Mouse (Mus musculus): ENCODE measurements around the gene Parp9.
"Not testable (repeated sequence)": the region's sequence is repeated elsewhere in the genome, so short reads cannot be mapped to it uniquely, and the experiment has no call there.

Gene Parp9

DNA sequence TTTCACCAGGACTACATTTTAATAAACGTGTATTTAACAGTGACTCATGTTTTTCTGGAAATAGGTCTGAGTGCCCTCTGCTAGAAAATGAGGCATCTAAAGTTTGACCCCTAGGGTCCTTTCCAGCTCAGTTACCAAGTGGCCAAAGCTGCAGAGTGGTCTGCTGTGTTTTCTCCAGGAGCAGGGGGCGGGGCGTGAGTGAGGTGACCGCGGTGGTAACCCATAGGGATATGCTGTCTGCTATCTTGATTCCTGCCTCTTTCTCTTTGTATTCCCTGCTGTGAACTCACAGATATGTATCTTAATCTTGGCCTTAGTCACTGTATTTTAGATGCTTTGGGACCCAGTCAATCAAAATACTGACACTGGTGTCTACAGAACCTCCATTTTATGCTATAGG is 13.9 kb upstream of the Parp9 start:
- in situ Hi-C loops (cut with MboI): no loop called here

DNA sequence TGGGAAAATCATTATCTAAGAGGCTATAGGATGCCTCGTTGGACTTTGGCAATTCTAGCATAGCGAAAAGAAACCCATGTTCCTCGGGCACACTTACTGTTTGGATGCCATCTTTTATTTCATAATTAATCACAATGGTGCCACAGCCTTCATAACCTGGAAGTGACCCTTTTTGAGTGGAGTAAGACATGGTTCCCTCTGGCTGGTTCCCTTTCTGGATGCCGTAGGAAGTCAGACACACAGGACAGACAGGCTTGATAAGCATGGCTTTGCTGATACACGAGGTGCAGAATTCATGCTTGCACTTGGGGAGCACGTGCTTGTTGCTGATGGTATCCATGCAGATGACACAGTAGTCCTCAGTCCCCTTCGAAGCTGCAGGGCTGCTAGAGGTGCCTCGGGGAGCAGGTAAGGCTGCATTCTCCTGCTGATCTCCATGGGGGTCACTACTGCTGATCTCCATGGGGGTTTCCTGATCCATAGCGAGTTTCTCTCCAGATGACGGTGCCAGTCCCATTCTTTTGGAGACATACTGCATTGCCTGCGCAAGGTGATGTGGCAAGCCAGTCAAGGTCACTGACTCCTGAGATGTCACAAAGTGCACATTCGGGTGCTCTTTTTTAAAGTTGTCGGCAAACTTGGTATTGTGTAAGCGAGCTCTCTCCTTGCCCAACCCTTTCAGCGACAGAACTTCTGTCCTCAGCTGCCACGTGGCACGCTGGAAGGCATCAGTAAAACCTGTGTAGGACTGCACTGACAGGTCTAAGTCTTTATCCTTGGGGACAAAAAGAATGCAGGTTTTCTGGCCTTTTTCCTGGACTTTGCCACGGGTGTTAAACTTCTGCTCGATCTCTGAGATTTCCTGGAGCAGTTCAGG is 5.9 kb upstream of the Parp9 start:
- in situ Hi-C loops (cut with MboI): no loop called here

DNA sequence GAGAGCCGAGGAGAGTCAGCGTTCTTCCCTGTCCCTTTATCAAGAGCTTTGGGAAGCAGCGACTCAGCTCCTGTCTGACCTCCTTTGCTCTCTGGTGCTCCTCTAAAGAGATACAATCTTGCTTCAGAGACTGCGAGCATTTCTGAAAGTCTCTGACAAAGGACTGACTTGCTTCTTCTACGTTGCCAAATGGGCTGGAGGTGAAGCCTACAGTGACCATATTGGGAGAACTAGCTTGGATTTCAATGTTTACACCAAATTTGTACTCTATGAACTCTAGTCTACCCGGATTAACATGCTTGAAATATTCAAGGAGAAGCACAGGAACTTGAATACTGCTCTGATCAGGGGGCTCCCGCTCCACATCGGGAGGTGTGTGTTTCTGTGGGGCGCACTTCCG is 5.1 kb upstream of the Parp9 start:
- in situ Hi-C loops (cut with MboI): no loop called here

DNA sequence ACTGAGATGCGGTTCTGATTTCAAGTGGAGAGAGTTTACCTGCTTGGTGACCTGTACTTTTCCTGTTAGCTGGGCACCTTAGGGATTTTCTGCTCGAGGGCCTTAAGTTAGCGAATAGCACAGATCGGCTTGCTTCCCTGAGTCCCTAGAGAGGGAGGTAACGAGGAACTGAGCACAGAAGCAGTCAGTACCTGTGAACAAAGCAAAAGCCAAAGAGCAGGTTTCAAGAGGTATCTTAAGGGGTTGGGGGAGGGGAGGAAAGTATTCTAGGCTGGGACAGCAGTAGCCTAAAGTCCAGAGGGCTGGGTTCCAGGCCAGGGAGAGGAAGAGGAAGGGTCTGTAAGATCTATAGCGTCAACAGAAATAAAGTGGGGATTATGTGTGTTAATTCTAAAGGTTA is 991 bp downstream of the Parp9 start:
- in situ Hi-C loops (cut with MboI): no loop called here

DNA sequence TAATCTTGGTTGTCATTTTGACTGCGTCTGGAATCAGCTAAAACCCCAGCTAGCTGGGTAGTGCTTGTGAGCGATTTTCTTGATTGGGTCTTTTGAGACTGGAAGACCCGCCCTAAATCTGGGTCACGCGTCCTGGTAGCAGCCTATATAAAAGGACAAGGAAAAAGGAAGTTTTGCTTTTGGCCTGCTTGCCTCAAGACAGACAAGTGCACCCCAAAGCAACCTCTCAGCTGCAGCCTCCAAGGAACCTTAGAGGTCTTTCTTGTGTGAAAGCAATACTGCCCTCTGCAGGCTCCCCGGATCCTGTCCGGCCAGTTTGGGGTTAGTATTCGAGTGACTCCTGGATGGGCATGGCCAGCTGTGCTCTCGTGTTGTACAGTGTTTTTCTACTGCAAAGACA is 1.4 kb downstream of the Parp9 start:
- in situ Hi-C loops (cut with MboI): no loop called here

DNA sequence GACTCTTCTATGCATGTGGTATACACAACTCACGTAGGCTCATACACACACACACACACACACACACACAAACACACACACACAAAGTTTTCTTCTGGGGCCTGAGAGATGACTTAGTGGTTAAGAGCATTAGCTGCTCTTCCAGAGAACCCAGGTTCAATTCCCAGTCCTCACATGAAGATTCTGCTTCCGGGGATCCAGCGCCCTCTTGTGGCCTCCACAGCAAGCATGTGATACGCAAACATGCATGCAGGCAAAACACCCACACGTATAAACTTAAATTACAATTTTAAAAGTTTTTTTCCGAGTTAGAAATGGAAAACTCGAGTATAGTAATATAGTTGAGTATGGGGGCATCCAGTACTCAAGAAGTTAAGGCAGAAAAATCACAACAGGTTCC is 3.1 kb downstream of the Parp9 start:
- in situ Hi-C loops (cut with MboI): no loop called here

DNA sequence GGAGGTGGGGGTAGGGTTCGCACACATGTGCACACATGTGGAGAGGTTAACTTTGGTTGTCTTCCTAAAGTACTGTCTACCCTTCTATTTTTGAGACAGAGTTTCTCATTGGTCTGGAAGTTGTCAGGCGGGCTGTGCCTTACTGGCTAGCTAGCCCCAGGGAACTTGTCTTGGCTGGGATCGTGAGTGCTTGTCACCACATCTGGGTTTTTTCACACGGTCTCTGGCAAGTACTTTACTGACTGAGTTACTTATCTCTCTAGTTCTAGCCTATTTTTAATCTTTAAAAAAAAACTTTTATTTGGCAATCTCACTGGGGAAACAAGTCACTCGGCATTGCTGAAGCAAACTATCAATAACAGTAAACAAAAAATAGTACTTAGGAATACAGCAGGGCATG is 11.0 kb downstream of the Parp9 start:
- in situ Hi-C loops (cut with MboI): no loop called here

DNA sequence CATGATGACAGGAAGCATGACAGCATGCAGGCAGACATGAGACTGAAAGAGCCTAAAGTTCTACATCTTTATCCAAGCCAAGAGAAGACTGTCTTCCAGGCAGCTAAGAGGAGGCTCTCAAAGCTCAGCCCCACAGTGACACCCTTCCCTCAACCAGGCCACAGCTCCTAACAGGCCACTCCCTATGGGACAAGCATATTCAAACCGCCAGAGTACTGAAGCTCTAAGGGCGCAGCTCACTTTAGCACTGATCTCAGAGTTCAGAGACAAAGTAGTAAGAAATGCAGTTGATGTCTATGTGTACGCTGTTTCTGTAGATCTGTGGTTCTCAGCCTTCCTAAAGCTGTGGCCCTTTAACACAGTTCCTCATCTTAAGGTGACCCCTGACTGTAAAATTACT is 12.9 kb downstream of the Parp9 start:
- in situ Hi-C loops (cut with MboI): no loop called here

DNA sequence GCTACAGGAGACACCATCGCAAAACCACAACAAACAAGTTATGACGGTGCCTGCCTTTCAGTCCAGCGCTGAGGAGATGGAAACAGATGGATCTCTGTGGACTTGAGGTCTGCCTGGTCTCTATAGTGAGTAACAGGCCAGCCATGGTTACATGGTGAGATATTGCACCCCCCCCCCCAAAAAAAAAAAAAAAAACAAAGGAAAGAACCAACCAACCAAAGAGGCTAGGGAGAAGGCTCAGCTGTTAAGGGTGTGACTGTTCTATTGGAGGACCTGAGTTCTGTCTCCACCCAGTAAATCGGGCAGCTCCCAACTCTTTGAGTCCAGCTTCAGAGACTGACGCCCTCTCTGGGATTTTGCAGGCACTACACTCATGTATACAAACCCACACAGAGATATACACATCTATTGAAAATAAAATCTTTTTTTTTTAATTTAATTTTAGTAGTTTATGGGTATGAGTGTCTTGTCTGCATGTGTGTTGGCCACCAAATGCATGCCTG is 14.4 kb downstream of the Parp9 start:
- in situ Hi-C loops (cut with MboI): no loop called here

DNA sequence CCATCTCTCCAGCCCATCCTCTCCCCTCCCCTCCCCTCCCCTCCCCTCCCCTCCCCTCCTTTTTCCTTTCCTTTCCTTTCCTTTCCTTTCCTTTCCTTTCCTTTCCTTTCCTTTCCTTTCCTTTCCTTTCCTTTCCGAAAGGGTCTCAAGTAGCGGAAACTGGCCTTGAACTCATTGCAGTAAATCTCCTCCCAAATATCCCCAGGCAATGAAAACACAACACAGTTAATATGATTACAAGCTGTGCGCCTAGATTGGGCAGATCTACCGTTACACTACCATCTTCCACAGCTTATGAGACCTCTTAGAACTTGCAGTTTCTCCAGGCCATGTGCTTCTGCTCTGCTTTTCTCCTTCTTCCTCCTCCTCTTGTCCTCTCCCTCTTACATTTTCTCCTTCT is 27.7 kb downstream of the Parp9 start:
- in situ Hi-C loops (cut with MboI): not testable (repeated sequence)

DNA sequence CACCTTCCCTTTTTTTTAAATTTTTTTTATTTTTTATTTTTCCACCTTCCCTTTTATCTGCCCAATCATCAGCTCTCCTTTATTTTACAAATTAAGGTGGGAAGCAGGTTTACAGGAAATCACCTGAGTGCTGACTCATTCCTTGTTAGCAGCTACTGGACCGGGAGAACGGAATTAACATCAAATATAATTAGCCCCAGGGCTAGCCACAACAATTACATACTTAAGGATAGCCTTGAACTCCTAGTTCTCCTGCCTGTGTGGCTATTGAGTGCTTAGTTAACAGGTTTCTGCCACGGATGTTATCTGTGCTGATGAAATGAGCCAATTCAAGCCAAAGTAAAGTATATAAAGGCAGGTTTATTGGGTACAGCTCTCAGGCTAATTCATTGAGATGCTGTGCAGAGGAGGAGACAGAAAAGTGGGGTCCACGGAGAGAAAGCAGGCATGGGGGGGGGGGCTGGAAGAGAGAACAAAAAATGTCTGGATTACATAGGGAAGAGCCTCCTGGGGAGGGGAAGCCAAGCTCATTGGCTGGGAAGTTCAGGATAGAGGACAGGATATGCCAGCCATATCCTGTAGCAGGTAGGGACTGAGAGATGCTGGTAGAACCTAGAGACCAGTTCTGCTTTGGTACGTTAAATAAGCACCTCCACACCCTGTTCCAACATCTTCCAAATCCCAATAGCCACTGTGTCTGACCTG is 28.3 kb downstream of the Parp9 start:
- in situ Hi-C loops (cut with MboI): no loop called here

DNA sequence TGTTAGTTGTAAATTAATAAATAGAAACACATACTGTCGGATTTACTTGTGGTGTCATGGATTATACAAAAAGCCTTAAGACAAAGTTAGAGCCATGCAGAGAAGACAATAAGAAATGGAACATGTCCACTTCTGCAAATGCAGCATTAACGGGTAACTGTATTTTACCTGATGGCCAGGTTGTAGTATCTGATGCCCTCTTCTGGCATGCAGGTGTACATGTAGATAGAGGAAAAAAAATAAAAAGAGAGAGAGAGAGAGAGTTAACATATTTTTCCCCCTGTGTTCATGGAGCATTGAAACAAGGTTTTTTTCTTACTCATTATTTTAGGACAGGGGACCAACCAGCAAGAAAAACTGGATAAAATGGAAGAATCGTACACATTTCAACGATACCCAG is 29.0 kb downstream of the Parp9 start:
- in situ Hi-C loops (cut with MboI): no loop called here

DNA sequence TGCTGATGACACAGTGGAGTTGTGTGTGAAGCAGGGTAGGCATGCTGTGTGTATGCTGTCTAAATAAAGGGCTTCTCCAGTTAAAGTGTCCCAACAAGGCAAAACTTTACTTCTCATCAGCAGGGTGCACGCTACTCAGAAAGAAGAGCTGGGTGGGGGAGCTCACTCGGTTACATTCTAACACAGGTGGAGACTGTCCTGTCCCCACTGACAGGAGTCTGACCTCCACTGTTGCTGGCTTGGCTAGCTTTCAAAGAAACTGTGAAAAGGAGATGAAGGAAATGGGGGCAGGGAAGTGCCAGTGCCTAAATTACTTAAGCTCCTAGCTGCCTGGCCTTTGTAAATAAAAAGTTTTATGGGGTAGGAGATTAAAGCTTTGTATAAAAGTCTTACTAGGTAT is 29.9 kb downstream of the Parp9 start:
- in situ Hi-C loops (cut with MboI): no loop called here

DNA sequence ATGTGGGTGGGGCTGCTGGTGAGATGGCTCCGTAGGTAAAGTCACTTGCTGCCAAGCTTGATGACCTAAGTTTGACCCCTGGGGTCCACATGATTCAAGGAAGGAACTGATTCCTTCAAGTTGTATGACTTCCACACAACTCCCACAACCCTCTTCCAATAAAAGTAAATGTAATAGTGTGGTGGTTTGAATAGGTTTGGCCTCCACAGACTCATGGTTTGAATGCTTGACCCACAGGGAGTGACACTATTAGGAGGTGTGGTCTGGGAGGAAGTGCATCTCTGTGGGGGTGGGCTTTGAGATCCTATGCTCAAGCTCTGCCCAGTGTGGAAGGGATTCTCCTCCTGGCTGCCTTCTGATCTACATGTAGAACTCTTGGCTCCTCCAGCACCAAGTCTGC is 35.8 kb downstream of the Parp9 start:
- in situ Hi-C loops (cut with MboI): no loop called here

DNA sequence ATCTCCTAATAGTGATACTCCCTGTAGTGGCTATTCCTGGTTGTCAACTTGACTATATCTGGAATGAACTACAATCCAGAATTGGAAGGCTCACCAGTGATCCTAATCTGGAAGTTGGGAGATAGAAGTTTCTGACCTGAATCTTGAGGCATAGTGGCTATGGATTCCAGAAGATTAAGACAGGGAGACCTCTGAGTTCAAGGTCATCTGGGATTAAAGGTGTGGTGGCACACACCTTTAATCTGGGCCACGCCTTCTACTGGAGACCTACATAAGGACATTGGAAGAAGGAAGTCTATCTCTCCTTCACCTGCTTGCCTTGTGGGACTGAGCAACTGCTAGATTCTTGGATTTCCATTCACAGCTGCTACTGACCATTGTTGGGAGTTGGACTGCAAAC is 40.2 kb downstream of the Parp9 start, which contains the start of gene Kpna1:
Kpna1 (plus strand) TSS at position 301 of the 400 bp plus-strand sequence.
- in situ Hi-C loops (cut with MboI): not testable (repeated sequence)

DNA sequence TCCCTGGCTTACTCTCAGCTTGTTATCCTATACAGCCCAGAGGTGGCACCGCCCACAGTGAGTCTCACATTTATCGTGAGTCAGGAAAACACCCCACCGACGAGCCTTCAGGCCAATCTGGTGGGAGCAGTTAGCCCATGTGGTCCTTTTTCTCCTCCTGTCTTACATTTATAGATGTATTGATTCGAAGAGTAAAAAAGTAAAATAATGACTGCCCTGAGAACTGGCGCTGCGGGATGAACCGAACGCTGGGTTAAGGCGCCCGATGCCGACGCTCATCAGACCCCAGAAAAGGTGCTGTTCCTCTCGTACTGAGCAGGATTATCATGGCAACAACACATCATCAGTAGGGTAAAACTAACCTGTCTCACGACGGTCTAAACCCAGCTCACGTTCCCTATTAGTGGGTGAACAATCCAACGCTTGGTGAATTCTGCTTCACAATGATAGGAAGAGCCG is 43.1 kb downstream of the Parp9 start:
- in situ Hi-C loops (cut with MboI): no loop called here

DNA sequence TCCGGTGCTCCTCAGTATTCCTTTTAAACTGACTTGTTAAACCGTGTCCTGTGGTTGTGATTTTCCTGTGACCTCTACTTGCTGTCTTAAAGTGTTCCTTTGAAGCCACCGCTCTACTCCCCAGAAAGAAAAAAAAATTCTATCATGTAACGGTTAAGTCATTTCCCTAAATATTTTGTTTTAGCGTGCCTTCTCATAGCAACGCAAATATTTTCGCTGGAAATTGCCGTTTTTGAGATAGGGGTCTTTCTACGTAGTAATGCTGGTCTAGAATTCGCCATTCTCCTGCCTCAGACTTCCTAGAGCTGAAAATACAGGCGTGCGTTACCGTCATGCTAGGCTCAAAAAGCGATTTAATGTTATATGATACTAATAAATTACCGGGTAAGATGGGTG is 44.2 kb downstream of the Parp9 start:
- in situ Hi-C loops (cut with MboI): no loop called here

DNA sequence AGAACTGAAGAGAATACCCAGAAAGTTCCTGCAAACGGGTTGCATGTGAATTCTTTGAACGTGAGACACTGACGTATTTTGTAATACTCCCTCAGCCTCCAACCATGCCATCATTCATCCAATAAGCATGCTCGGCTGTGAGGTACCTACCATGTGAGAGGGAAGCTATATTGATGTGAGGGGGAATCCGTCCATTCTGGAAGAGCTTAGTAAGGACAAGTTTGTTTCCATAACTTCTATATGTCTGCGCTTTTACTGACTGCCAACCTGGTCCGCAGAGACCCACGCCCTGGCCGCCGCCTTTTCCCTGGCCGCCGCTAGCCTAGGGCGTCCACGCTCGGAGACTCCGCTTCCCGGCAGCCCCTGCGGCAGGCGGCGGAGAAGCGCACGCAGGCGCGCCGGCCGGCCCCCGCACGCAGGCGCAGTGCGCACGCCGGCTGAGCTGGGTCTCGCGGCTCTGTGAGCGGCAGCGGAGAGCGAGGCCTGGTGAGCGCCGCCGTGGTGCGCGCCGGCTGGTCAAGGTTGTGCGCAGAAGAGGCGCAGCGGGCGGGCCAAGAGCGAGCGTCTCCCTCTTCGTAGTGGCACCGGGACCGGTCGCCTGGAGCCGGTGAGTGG is 44.7 kb downstream of the Parp9 start:
- in situ Hi-C loops (cut with MboI): no loop called here

DNA sequence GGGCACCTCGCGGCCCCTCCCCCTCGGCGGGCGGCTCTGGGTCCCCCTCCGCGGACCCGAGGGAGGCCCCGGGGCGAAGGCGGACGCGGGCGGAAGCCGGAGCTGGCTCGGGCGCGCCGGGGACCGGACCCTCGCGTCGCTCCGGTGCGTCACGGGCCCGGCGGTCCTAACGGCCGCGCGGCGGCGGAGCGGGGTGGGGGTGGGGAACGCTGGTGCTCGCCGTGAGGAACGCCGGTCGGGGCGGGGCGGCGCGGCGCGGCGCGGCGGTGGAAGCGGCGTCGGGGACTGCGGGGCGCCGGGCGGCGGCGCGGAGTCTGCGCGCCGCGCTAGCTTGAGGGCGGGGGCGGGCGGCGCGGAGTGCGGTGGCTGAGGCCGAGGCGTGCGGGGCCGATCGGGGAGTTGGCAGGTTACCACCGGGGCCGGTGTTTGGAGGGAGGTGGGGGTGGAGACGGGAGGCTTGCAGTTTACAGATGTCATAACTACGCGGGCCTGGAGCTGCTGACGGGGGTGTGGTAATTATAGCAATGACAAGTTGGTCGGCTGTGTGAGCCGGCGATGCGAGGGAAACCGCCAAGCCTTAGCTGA is 45.3 kb downstream of the Parp9 start:
- in situ Hi-C loops (cut with MboI): no loop called here

DNA sequence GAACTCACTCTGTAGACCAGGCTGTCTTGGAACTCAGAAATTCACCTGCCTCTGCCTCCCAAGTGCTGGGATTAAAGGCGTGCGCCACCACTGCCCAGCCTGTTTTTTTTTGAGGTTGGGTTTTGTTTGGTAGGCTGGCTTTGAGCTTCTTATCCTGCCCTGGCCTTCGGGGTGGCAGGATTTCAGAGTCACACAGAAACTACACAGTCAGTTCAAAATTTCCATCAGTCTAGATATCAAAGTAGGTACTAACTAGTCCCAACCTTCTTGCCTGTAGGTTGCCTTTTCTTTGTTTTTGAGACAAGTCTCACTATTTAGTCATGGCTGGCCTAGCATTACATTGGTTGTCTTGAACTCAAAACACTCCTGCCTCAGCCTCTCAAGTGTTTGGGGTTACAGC is 46.2 kb downstream of the Parp9 start:
- in situ Hi-C loops (cut with MboI): no loop called here

DNA sequence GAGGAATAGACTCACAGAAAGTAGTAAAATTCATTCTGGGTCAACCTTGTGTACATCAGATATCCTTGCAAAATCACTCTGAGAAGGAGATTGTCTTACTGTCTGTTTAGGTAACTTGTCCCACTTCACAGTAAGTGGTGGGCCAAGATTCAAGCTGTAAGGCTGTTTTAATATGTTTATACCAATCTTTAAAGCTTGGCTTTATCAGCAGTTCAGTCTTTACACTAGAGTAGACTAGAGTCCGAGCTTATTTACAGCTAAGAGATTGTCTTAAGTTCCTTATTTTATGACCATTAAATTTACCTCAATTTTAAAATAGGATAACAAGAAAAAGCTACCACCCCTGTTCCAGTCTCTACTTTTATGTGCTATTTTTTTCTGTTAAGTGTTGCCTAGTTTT is 49.7 kb downstream of the Parp9 start:
- in situ Hi-C loops (cut with MboI): no loop called here

DNA sequence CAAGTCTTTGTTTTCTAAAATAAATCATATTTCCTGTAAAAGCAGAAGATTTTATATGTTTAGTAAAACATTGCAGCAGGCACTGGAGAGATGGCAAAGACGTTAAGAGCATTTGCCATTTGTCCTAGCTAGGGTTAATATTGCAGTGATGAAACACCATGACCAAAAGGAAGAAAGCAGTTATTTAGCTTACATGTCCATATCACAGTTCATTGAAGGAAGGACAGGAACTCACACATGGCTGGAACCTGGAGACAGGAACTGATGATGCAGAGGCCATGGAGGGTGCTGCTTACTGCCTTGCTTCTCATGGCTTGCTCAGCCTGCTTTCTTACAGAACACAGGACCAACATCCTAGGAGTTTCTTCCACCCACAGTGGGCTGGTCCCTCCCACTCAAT is 54.1 kb downstream of the Parp9 start:
- in situ Hi-C loops (cut with MboI): no loop called here
